Mouse (Mus musculus) megakaryocyte, embryonic 14.5 days (primary cell): ENCODE measurements around the gene Gpi1.

Source experiments
- FLI1 ChIP-seq: IDR thresholded peaks from 2 replicates; pipeline ENCODE4 v1.6.1; 2012; ENCODE audit warnings: low read length, inconsistent platforms, mixed read lengths
- GATA1 ChIP-seq: IDR thresholded peaks from 3 replicates; pipeline ENCODE4 v1.6.1; 2012; ENCODE audit warnings: mixed read lengths, low read length, inconsistent platforms, borderline replicate concordance

GRCm38 (mm10) chr7:34228641-34229040 lies 1.5 kb downstream of the Gpi1 start:
- no peak for TF ChIP-seq FLI1
- no peak for TF ChIP-seq GATA1
